ENCODE assay signal across 9 mouse cellular contexts in genomic region chr17:47671988-47672310, GRCm38 (mm10). TPM values are rescaled to one million over a fixed set of nuclear protein-coding genes. Genes with fewer than 3 reads are reported as not detected.
DNase-seq lines count a peak whose midpoint lies in the region; ATAC-seq and TF ChIP-seq lines count a peak whose summit lies in the region.
"Had no signal": no experiment of that assay in that cellular context is flagged by ENCODE, and none has a peak within 500 bp of the region (broad histone marks: within the 10 kb centered on the region; RNA-seq: fewer than 3 reads in every experiment).

No protein-coding gene starts in this region.

- H3K9ac ChIP-seq in embryonic facial prominence, embryonic 15.5 days: no peak overlapping the region
- H3K9ac ChIP-seq in hindbrain, postnatal 0 days (replicated peaks; ENCODE audit: low read length): peak overlapping the region; percentile 10
- H3K9ac ChIP-seq in midbrain, postnatal 0 days (replicated peaks; ENCODE audit: low read length, poor library complexity, severe bottlenecking): 0 out of 2 replicates have a peak overlapping the region, but pooled peaks have one; percentile 30

- H3K27ac ChIP-seq in layer of hippocampus, adult 2 months: peak overlapping the region; percentile 80
- H3K27ac ChIP-seq in embryonic facial prominence, embryonic 15.5 days (replicated peaks): no peak overlapping the region
- H3K27ac ChIP-seq in hindbrain, postnatal 0 days: no peak overlapping the region
- no peak overlapping the region for H3K27ac ChIP-seq in midbrain, postnatal 0 days (ENCODE audit: low read depth, low read length)

- no peaks in the 10 kb centered on the region for H3K9me3 ChIP-seq in embryonic facial prominence, embryonic 15.5 days (replicated peaks)
- no peaks in the 10 kb centered on the region for H3K9me3 ChIP-seq in hindbrain, postnatal 0 days (ENCODE audit: low read length)
- no peaks in the 10 kb centered on the region for H3K9me3 ChIP-seq in midbrain, postnatal 0 days (ENCODE audit: low read length)

- WGBS in embryonic facial prominence, embryonic 15.5 days: 15% methylated on average over 14 of the region's 14 CpGs
- WGBS in hindbrain, postnatal 0 days: 22% methylated on average over 14 of the region's 14 CpGs
- 25% methylated on average over 14 of the region's 14 CpGs for whole genome bisulfite sequencing in midbrain, postnatal 0 days

- TF ChIP-seq CTCF in layer of hippocampus, adult 2 months (conservative IDR thresholded peaks at IDR 0.05): no peak
- no peak for TF ChIP-seq CTCF in hindbrain, postnatal 0 days (IDR thresholded peaks at IDR 0.05; ENCODE audit: low read depth)
- no peak for TF ChIP-seq CTCF in midbrain, postnatal 0 days (IDR thresholded peaks at IDR 0.05)

- peaks cover 6% of the 10 kb centered on the region for H3K27me3 ChIP-seq in embryonic facial prominence, embryonic 15.5 days
- no peaks in the 10 kb centered on the region for H3K27me3 ChIP-seq in hindbrain, postnatal 0 days (ENCODE audit: insufficient read depth, low read length)
- H3K27me3 ChIP-seq in midbrain, postnatal 0 days (ENCODE audit: insufficient read depth, low read length): no peaks in the 10 kb centered on the region

- peaks cover 12% of the 10 kb centered on the region for H3K4me1 ChIP-seq in embryonic facial prominence, embryonic 15.5 days
- 0 out of 2 replicates have a peak, but pooled peaks cover 5% of the 10 kb centered on the region for H3K4me1 ChIP-seq in hindbrain, postnatal 0 days (ENCODE audit: insufficient read depth, low read length)
- peaks cover 4% of the 10 kb centered on the region; the same call in 1 of the 2 replicates for H3K4me1 ChIP-seq in midbrain, postnatal 0 days (ENCODE audit: insufficient read depth, low read length)

- ATAC-seq in embryonic facial prominence, embryonic 15.5 days (ENCODE audit: insufficient number of reproducible peaks, low FRiP score, low TSS enrichment, low read depth): 0 out of 2 replicates have a peak, but pooled peaks have one; percentile 27
- ATAC-seq in hindbrain, postnatal 0 days: peak; percentile 39
- ATAC-seq in midbrain, postnatal 0 days (ENCODE audit: low FRiP score): 0 out of 2 replicates have a peak, but pooled peaks have one; percentile 55
- ATAC-seq in monocyte, adult 5-6 weeks (replicated peaks; ENCODE audit: insufficient number of reproducible peaks, low FRiP score, low TSS enrichment, poor library complexity, severe bottlenecking): no peak

- peak overlapping the region; percentile 59 for H3K4me3 ChIP-seq in layer of hippocampus, adult 2 months
- H3K4me3 ChIP-seq in embryonic facial prominence, embryonic 15.5 days (replicated peaks): peak overlapping the region; percentile 44
- H3K4me3 ChIP-seq in hindbrain, postnatal 0 days (ENCODE audit: low read length): peak overlapping the region; percentile 26
- peak overlapping the region; percentile 32; the same call in 1 of the 2 replicates for H3K4me3 ChIP-seq in midbrain, postnatal 0 days (ENCODE audit: low read depth, low read length)

- H3K4me2 ChIP-seq in embryonic facial prominence, embryonic 15.5 days (replicated peaks): peak overlapping the region; percentile 78
- H3K4me2 ChIP-seq in hindbrain, postnatal 0 days (ENCODE audit: low read depth, low read length): peak overlapping the region; percentile 69
- peak overlapping the region; percentile 57 for H3K4me2 ChIP-seq in midbrain, postnatal 0 days (ENCODE audit: low read depth, low read length, poor library complexity, severe bottlenecking)

- 0 out of 2 replicates have a peak, but pooled peaks cover 5% of the 10 kb centered on the region for H3K36me3 ChIP-seq in embryonic facial prominence, embryonic 15.5 days
- H3K36me3 ChIP-seq in hindbrain, postnatal 0 days (ENCODE audit: insufficient read depth, low read length): no peaks in the 10 kb centered on the region
- H3K36me3 ChIP-seq in midbrain, postnatal 0 days (ENCODE audit: insufficient read depth, low read length): peaks cover 9% of the 10 kb centered on the region

- no peak for DNase-seq in layer of hippocampus, adult 2 months (ENCODE audit: low spot score in 2 of 2)
- no peak for DNase-seq in layer of hippocampus, adult 11-12 months (ENCODE audit: low spot score)
- no peak for DNase-seq in hindbrain, postnatal 0 days (ENCODE audit: low spot score)
- peak; percentile 17 for DNase-seq in midbrain, postnatal 0 days (ENCODE audit: low spot score)
- no peak for DNase-seq in adrenal gland, adult 8-10 months
- DNase-seq in ovary, postnatal 36 days (ENCODE audit: low spot score): no peak

RNA-seq across cellular contexts. Expression of gene Tomm6, which starts 16.2 kb away (rescaled TPM):
- 100 to 1,000 TPM; 204 to 205 TPM for total RNA-seq in layer of hippocampus, adult 2 months (2021)
- 386 TPM in 2 replicates for polyA plus RNA-seq in embryonic facial prominence, embryonic 15.5 days (2015; fragmentation: Nextera tagmentation; extraction: Ambion mirVana)
- total RNA-seq in hindbrain, postnatal 0 days (2014; rRNA removed): 158 and 198 TPM in 2 replicates
- polyA plus RNA-seq in hindbrain, postnatal 0 days (2015; fragmentation: Nextera tagmentation; extraction: Ambion mirVana): 343 and 371 TPM in 2 replicates
- 117 and 136 TPM in 2 replicates for total RNA-seq in midbrain, postnatal 0 days (2014; rRNA removed)
- 334 and 339 TPM in 2 replicates for polyA plus RNA-seq in midbrain, postnatal 0 days (2015; fragmentation: Nextera tagmentation; extraction: Ambion mirVana)
- total RNA-seq in monocyte, adult 5-6 weeks (2017): 17.7 to 36.4 TPM (median 24.6 TPM) in 3 replicates
- total RNA-seq in adrenal gland, adult 8-10 months (2022): 100 to 1,000 TPM; 166 to 270 (median 207) TPM

RNA-seq across cellular contexts. Expression of gene Frs3, which starts 16.9 kb away (rescaled TPM):
- 10 to 100 TPM; 23.8 to 29.0 TPM for total RNA-seq in layer of hippocampus, adult 2 months (2021)
- 5.5 and 7.1 TPM in 2 replicates for polyA plus RNA-seq in embryonic facial prominence, embryonic 15.5 days (2015; fragmentation: Nextera tagmentation; extraction: Ambion mirVana)
- 143 and 153 TPM in 2 replicates for total RNA-seq in hindbrain, postnatal 0 days (2014; rRNA removed)
- polyA plus RNA-seq in hindbrain, postnatal 0 days (2015; fragmentation: Nextera tagmentation; extraction: Ambion mirVana): 55.1 and 58.8 TPM in 2 replicates
- total RNA-seq in midbrain, postnatal 0 days (2014; rRNA removed): 128 and 165 TPM in 2 replicates
- polyA plus RNA-seq in midbrain, postnatal 0 days (2015; fragmentation: Nextera tagmentation; extraction: Ambion mirVana): 68.9 and 75.7 TPM in 2 replicates
- total RNA-seq in monocyte, adult 5-6 weeks (2017): 0.38 to 1.4 TPM (median 1.3 TPM) in 3 replicates
- 10 to 100 TPM in 1 of 4 experiments, 1 to 10 TPM in 3; 3.9 to 10.5 (median 8.6) TPM for total RNA-seq in adrenal gland, adult 8-10 months (2022)

RNA-seq across cellular contexts. Expression of gene Gm21981, which starts 22.3 kb away (rescaled TPM):
- 1 to 10 TPM; 4.1 to 4.4 TPM for total RNA-seq in layer of hippocampus, adult 2 months (2021)
- 0.12 and 0.24 TPM in 2 replicates for polyA plus RNA-seq in embryonic facial prominence, embryonic 15.5 days (2015; fragmentation: Nextera tagmentation; extraction: Ambion mirVana)
- total RNA-seq in hindbrain, postnatal 0 days (2014; rRNA removed): 5.5 and 8.3 TPM in 2 replicates
- 0.79 and 0.85 TPM in 2 replicates for polyA plus RNA-seq in hindbrain, postnatal 0 days (2015; fragmentation: Nextera tagmentation; extraction: Ambion mirVana)
- total RNA-seq in midbrain, postnatal 0 days (2014; rRNA removed): 5.2 and 5.8 TPM in 2 replicates
- polyA plus RNA-seq in midbrain, postnatal 0 days (2015; fragmentation: Nextera tagmentation; extraction: Ambion mirVana): 0.56 and 0.90 TPM in 2 replicates
- total RNA-seq in monocyte, adult 5-6 weeks (2017): 0.29 TPM in 1 of 3 replicates, not detected in the others
- total RNA-seq in adrenal gland, adult 8-10 months (2022): 1 to 10 TPM in 3 of 4 experiments, under 1 TPM in 1; 0.67 to 2.2 (median 1.8) TPM
- total RNA-seq: neutrophil, adult 5-6 weeks had no signal

RNA-seq across cellular contexts. Expression of gene Prickle4, which starts 22.6 kb away (rescaled TPM):
- 1 to 10 TPM; 2.5 to 2.8 TPM for total RNA-seq in layer of hippocampus, adult 2 months (2021)
- 0.71 and 1.3 TPM in 2 replicates for polyA plus RNA-seq in embryonic facial prominence, embryonic 15.5 days (2015; fragmentation: Nextera tagmentation; extraction: Ambion mirVana)
- 2.2 TPM in 1 of 2 replicates, not detected in the other for total RNA-seq in hindbrain, postnatal 0 days (2014; rRNA removed)
- polyA plus RNA-seq in hindbrain, postnatal 0 days (2015; fragmentation: Nextera tagmentation; extraction: Ambion mirVana): 1.5 and 1.8 TPM in 2 replicates
- total RNA-seq in midbrain, postnatal 0 days (2014; rRNA removed): 2.5 and 3.2 TPM in 2 replicates
- polyA plus RNA-seq in midbrain, postnatal 0 days (2015; fragmentation: Nextera tagmentation; extraction: Ambion mirVana): 2.2 and 3.2 TPM in 2 replicates
- not detected in 3 replicates for total RNA-seq in monocyte, adult 5-6 weeks (2017)
- 1 to 10 TPM; 2.4 to 4.5 (median 3.1) TPM for total RNA-seq in adrenal gland, adult 8-10 months (2022)
- total RNA-seq: neutrophil, adult 5-6 weeks had no signal

RNA-seq across cellular contexts. Expression of gene Usp49, which starts 41.5 kb away (rescaled TPM):
- total RNA-seq in layer of hippocampus, adult 2 months (2021): 10 to 100 TPM; 11.5 to 12.3 TPM
- polyA plus RNA-seq in embryonic facial prominence, embryonic 15.5 days (2015; fragmentation: Nextera tagmentation; extraction: Ambion mirVana): 4.4 and 5.2 TPM in 2 replicates
- total RNA-seq in hindbrain, postnatal 0 days (2014; rRNA removed): 20.7 and 25.5 TPM in 2 replicates
- 4.2 and 4.9 TPM in 2 replicates for polyA plus RNA-seq in hindbrain, postnatal 0 days (2015; fragmentation: Nextera tagmentation; extraction: Ambion mirVana)
- total RNA-seq in midbrain, postnatal 0 days (2014; rRNA removed): 24.3 and 24.4 TPM in 2 replicates
- 3.7 and 3.9 TPM in 2 replicates for polyA plus RNA-seq in midbrain, postnatal 0 days (2015; fragmentation: Nextera tagmentation; extraction: Ambion mirVana)
- total RNA-seq in monocyte, adult 5-6 weeks (2017): 2.6 to 3.9 TPM (median 3.0 TPM) in 3 replicates
- total RNA-seq in adrenal gland, adult 8-10 months (2022): 10 to 100 TPM in 1 of 4 experiments, 1 to 10 TPM in 3; 4.1 to 11.1 (median 6.8) TPM
